Mouse (Mus musculus) spleen, adult 2 months (tissue): ENCODE measurements around the gene Upk1a. TPM values are rescaled to one million over a fixed set of nuclear protein-coding genes. Genes with fewer than 3 reads are reported as not detected.

Experiments used
- DNase-seq, 2 experiments: peaks; one replicate each; pipeline versions ENCODE4 v3.0.0 to v3.0.0-alpha.2; 2012 to 2021; ENCODE audit warnings: low spot score in 2 of 2, low read depth in 1 of 2
- H3K27ac ChIP-seq: fragments of 200-500 bp; 2 replicates; pipeline ENCODE4 v1.5.1; 2012; ENCODE audit warnings: low read length, inconsistent platforms; ENCODE audit not compliant: insufficient read depth
- H3K27me3 ChIP-seq: fragments of 200-500 bp; 2 replicates; pipeline ENCODE4 v1.6.1; 2012; ENCODE audit warnings: mild to moderate bottlenecking, moderate library complexity, low read length, inconsistent platforms; ENCODE audit not compliant: control insufficient read depth, insufficient read depth
- H3K36me3 ChIP-seq: fragments of 200-500 bp; 2 replicates; pipeline ENCODE4 v1.6.1; 2012; ENCODE audit warnings: mild to moderate bottlenecking, low read length, inconsistent platforms; ENCODE audit not compliant: control insufficient read depth, insufficient read depth
- H3K4me1 ChIP-seq: fragments of 200-500 bp; 2 replicates; pipeline ENCODE4 v1.6.1; 2011; ENCODE audit warnings: inconsistent platforms; ENCODE audit not compliant: control insufficient read depth, insufficient read depth, insufficient read length
- H3K4me3 ChIP-seq: fragments of 200-500 bp; 2 replicates; pipeline ENCODE4 v1.5.1; 2011; ENCODE audit warnings: mild to moderate bottlenecking, inconsistent platforms; ENCODE audit not compliant: insufficient read depth, insufficient read length; ENCODE audit errors: extremely low read depth
- CTCF ChIP-seq: fragments of 200-500 bp; IDR thresholded peaks from 2 replicates; pipeline ENCODE4 v1.5.1; 2011; ENCODE audit warnings: mild to moderate bottlenecking, inconsistent platforms; ENCODE audit not compliant: insufficient read depth, insufficient read length, insufficient replicate concordance; ENCODE audit errors: extremely low read depth
- POLR2A ChIP-seq: fragments of 200-500 bp; IDR thresholded peaks from 2 replicates; pipeline ENCODE4 v1.6.1; 2011; ENCODE audit warnings: low read depth, low read length, inconsistent platforms
- WGBS: fragments of 180-500 bp; shearing (Covaris S2); methylation state at CpG from one replicate; pipeline ENCODE4 v1.1.7; 2018; 5-methylcytosine and 5-hydroxymethylcytosine counted together
- polyA plus RNA-seq: library from polyadenylated mRNA; depleted of rRNA; stranded (reverse); fragments of >200 nt; gene quantifications from 2 replicates; pipeline ENCODE4 v1.2.3, GENCODE M21; 2012

The Upk1a gene
- polyA plus RNA-seq, 1 experiment: 0.88 TPM

DNA sequence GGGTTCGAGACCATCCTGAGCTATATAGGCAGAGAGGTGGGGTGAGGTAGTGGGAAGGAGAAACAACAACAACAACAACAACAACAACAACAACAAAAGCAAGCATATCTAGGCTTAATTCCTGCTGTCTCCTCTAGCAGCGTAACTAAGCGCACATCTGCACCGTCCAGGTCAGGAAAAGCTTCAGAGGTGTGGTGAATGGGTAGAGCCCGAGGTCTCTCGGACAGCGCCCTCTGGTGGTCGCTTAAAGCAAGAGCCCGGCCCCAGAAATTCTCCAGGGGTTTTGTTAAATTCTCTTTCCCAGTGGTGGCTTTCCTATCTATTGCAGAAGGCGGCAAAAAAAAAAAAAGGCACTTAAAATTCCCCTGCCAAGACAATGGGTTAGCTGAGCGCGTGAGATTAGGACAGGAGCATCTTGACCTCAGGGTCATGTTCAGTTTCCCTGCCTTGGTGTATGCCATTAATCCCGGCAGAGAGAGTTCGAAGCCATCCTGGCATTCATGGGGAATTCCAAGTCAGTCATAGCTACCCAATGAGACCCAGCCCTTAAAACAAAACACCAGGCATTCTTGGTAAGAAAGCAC lies 974 bp upstream of the Upk1a start:
- H3K4me3 ChIP-seq: no peak overlapping the region
- no peaks in the 10 kb centered on the region for H3K4me1 ChIP-seq
- 18% methylated on average over 14 of the region's 14 CpGs for WGBS
- no peaks in the 10 kb centered on the region for H3K27me3 ChIP-seq
- peak in 1 of 2 experiments; percentile 32 for DNase-seq
- H3K36me3 ChIP-seq: peaks cover 2% of the 10 kb centered on the region; the same call in 1 of the 2 replicates
- no peak overlapping the region for H3K27ac ChIP-seq
- TF ChIP-seq CTCF: peak; percentile 61
- no peak for TF ChIP-seq POLR2A

DNA sequence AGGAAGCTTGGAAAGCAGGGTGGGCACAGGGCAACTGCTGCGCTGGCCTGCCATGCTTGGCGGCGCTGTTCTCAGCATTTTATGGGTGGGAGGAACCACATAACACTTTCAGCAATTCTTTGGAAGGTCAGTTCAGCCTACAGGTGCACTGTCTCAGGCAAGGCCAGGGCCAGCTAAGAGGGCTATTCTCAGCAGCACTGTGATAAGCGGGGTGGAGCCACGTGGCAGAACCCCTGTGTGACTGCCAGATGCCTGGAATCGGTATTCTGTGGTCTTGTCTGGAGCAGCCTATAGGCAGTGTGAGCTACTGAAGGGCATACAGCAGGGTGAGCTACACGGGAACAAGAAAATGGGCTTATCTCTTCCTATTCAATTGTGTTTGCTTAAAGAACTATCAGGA lies 2.6 kb downstream of the Upk1a start:
- no peaks in the 10 kb centered on the region for H3K36me3 ChIP-seq
- H3K27ac ChIP-seq: no peak overlapping the region
- H3K4me3 ChIP-seq: no peak overlapping the region
- DNase-seq: no peak
- TF ChIP-seq CTCF (no peak), POLR2A (no peak)
- no peaks in the 10 kb centered on the region for H3K27me3 ChIP-seq
- 67% methylated on average over 7 of the region's 7 CpGs for WGBS
- H3K4me1 ChIP-seq: no peaks in the 10 kb centered on the region

DNA sequence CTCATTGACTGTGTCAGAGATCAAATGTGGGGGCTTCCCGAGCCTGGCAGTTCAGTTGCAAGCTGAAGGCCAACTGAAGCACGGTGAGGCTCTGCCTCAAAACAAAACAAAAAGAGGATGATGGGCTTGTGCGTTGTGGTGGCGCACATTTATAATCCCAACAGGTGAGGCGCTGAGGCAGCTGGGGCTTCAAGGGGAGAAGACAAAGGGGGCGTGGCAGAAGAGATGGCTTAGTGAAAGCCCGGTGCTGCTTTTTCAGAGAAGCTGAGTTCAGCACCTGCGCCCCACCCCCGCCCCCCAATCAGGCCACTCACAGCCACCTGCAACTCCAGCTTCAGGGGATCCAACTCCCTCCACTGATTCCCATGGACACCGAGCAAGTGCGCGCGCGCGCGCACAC lies 4.2 kb downstream of the Upk1a start:
- WGBS: 64% methylated on average over 16 of the region's 16 CpGs
- Histone ChIP-seq H3K4me1 (no peaks in the 10 kb centered on the region), H3K4me3 (no peak overlapping the region), H3K27me3 (no peaks in the 10 kb centered on the region), H3K27ac (no peak overlapping the region), H3K36me3 (no peaks in the 10 kb centered on the region)
- no peak for DNase-seq
- TF ChIP-seq CTCF: no peak
- TF ChIP-seq POLR2A: no peak

DNA sequence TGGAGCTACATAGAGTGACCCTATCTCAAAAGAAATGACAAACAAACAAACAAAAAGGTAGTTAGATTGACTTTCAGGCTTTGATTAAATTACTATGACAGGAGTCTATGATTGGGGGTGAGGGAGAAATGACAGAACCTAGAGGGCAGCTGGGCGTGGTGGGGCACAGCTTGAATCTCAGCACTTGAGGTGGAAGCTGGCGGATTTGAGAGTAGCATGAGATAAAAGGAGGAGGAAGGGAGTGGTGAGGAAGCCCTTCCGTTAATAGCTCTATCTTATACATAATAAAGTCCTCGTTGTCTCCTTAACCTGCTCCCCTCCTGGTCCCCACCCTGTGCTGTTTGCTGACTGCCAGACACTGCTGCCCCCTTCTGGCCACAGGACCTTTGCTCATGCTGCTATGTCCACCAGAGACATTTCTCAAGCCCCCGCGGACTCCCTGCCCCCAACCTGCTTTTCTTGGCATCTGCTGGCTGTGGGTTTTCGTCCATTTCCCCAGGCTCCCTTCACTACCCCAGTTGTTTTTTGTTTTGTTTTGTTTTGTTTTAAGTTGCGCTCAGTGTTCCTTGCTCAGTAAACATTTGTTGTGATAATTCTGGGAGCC lies 4.8 kb downstream of the Upk1a start:
- Histone ChIP-seq H3K27me3 (no peaks in the 10 kb centered on the region), H3K4me3 (no peak overlapping the region), H3K27ac (no peak overlapping the region), H3K4me1 (no peaks in the 10 kb centered on the region), H3K36me3 (no peaks in the 10 kb centered on the region)
- DNase-seq: peak in 1 of 2 experiments; percentile 61
- TF ChIP-seq POLR2A (no peak), CTCF (peak; percentile 75; the same call in 1 of the 2 replicates)
- WGBS: 23% methylated on average over 8 of the region's 8 CpGs

DNA sequence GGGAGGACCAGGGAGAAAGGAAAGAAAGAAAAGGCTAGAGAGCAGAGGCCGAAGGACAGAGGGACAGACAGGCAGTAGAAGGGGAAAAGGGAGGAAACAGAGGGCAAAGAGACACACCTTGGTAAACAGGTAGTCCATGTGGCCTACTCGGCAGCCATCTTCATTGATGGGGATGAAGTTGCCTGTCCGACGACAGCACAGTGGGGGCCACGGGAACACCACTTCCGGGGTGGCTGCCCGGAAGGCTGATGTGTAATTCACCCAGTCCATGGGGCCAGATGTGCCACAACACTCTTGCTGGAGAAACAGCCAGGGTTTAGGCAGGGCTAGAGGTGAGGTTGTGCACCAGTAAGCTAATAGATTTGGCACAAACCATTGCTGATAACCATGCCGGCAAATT lies 7.7 kb downstream of the Upk1a start:
- Histone ChIP-seq H3K4me1 (no peaks in the 10 kb centered on the region), H3K27me3 (no peaks in the 10 kb centered on the region), H3K27ac (no peak overlapping the region), H3K36me3 (no peaks in the 10 kb centered on the region), H3K4me3 (no peak overlapping the region)
- no peak for TF ChIP-seq CTCF
- no peak for TF ChIP-seq POLR2A
- DNase-seq: no peak
- 87% methylated on average over 8 of the region's 8 CpGs for WGBS

DNA sequence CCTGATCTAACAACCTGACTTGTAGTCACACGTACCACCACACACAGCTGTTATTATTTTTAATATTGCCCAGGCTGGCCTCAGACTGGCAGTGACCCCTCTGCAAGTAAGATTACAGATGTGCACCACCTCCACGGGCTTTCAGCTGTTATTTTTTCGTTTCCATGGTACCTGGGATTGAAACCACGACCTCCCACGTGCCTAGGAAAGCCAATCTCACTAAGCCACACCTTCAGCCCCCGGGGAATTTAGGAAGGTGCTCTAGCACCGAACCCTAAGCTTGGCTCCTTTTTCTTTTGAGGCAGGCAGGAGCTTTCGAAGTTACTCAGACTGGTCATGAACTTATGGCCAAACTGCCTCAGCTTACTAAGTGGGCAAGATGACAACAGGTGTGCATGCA lies 8.2 kb downstream of the Upk1a start:
- WGBS: 47% methylated on average over 8 of the region's 8 CpGs

DNA sequence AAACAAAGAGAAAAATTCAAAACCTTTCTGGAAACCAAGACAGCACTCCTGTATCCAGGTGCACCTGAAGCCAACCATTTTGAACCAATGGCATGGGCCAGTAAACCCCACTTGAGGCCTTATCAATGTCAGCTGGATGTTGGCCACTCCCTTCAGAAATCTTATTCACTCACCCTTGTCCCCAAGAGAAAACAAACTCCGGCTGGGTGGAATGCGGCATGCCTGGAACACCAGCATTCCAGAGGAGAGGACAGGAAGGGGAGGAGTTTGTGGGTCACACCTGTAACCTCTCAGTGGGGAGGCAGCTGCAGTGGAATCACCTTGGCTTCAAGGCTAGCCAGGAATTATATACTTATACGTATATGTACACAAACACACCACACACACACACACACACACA lies 10.1 kb downstream of the Upk1a start:
- 82% methylated on average over 3 of the region's 3 CpGs for WGBS
- H3K4me3 ChIP-seq: no peak overlapping the region

More for the DNA sequence above, 8.2 kb downstream of the Upk1a start:
- H3K4me1 ChIP-seq: no peaks in the 10 kb centered on the region
- TF ChIP-seq CTCF (no peak), POLR2A (no peak)
- H3K36me3 ChIP-seq: no peaks in the 10 kb centered on the region
- H3K4me3 ChIP-seq: no peak overlapping the region
- H3K27me3 ChIP-seq: no peaks in the 10 kb centered on the region
- DNase-seq: no peak
- no peak overlapping the region for H3K27ac ChIP-seq

More for the DNA sequence above, 10.1 kb downstream of the Upk1a start:
- no peak for DNase-seq
- Histone ChIP-seq H3K36me3 (no peaks in the 10 kb centered on the region), H3K27me3 (no peaks in the 10 kb centered on the region), H3K4me1 (no peaks in the 10 kb centered on the region), H3K27ac (no peak overlapping the region)
- TF ChIP-seq POLR2A (no peak), CTCF (no peak)
